Mouse (Mus musculus): ENCODE data around the gene Tbc1d10a.

Gene Tbc1d10a

DNA sequence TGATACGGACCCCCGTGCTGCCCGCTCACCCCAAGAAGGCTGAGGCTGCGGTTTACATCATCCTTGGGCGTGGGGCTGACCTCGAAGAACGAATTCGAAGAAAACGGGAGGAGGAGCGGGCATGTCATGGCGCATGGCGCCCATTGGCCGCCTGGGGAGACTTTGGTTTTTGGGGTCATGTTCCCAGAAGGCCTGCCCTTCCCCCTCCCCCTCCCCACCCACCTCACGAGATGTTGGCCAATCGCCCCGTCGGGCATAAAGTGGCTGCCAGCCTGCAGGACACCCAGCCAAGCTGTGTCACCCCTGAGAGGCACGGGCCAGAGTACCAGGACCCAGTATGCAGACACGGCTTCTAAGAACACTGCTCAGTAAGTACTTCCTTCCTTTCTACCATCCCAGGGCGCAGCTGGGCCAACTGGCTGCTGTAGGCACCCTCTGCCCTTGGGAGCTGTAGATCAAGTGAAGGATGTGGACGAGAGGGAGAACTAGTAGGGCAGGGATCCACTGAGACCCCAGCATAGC, 50.0 kb downstream of the Tbc1d10a start:
- peak in 1 of 2 experiments; percentile 44 for DNase-seq (ENCODE audit: low spot score in 2 of 2)

DNA sequence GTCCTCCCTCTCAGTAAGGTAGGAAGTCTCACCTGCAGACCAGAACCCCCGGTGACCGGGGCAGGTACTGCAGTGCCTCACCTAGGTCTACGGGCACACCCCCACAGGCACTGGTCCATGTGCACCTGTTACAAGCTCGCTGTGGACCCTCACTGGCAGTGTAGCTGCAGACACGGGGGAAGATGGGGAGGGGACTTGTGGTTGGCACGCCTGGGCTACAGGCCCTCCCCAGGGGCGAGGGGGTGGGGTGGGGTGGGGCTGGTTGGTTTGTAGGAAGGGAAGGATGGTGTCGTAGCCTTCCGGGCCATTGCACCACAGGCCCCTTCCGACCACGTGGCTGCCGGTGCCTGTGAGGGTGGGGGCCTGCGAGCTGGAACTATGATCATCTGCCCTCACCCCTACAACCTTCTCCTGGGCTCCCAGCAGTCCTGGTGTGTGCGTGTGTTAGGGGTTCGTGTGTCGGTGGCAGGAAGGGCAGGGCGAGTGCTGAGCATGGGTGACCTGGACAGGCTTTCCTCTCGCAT, 50.9 kb downstream of the Tbc1d10a start:
- DNase-seq (ENCODE audit: low spot score in 2 of 2), result peak in 1 of 2 experiments; percentile 57

DNA sequence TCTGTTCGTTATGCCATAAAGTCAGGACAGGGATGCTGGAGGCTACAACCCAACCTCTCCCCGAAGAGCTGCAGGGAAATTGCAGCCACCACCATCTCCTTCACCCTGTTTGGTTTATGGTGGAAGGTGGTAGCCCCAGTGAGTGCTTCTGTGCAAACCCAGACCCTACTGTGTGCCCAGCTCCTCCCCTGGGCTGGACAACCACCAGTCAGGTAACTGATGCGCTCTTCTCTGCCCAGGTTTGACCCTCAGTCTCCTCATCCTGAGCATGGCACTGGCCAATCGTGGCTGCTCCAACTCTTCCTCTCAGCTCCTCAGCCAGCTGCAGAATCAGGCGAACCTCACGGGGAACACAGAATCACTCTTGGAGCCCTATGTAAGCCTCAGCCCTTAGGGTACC, 51.6 kb downstream of the Tbc1d10a start:
- no peak for DNase-seq (ENCODE audit: low spot score in 2 of 2)

- no peak for DNase-seq (ENCODE audit: low spot score in 2 of 2)
Measured at GRCm38 (mm10) chr11:4239691-4240090, 53.1 kb downstream of the Tbc1d10a start.

- no peak for DNase-seq (ENCODE audit: low spot score in 2 of 2)
Measured at GRCm38 (mm10) chr11:4240151-4240550, 53.6 kb downstream of the Tbc1d10a start.

- no peak for DNase-seq (ENCODE audit: low spot score in 2 of 2)
Measured at GRCm38 (mm10) chr11:4241180-4241579, 54.6 kb downstream of the Tbc1d10a start.

DNA sequence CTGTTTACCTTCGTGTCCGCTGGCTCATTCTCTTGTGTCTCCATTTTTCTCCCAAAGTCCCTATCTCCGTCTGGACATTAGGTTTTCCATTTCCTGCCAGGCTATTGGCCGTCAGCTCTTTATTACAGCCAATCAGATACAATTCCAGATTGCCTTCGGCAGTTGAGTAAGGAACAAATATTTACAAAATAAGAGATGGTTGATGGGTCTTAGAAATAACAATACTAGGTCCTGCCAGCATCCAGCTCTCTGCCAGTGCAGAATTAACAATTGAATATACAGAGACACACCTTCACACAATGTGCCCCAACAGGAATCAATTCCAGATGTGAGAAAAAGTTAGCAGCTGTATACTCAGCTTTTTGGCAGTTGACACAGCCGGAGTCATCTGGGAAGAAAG, 59.5 kb downstream of the Tbc1d10a start:
- no peak for DNase-seq (ENCODE audit: low spot score in 2 of 2)

- no peak for DNase-seq (ENCODE audit: low spot score in 2 of 2)
Measured at GRCm38 (mm10) chr11:4246623-4247022, 60.0 kb downstream of the Tbc1d10a start.

DNA sequence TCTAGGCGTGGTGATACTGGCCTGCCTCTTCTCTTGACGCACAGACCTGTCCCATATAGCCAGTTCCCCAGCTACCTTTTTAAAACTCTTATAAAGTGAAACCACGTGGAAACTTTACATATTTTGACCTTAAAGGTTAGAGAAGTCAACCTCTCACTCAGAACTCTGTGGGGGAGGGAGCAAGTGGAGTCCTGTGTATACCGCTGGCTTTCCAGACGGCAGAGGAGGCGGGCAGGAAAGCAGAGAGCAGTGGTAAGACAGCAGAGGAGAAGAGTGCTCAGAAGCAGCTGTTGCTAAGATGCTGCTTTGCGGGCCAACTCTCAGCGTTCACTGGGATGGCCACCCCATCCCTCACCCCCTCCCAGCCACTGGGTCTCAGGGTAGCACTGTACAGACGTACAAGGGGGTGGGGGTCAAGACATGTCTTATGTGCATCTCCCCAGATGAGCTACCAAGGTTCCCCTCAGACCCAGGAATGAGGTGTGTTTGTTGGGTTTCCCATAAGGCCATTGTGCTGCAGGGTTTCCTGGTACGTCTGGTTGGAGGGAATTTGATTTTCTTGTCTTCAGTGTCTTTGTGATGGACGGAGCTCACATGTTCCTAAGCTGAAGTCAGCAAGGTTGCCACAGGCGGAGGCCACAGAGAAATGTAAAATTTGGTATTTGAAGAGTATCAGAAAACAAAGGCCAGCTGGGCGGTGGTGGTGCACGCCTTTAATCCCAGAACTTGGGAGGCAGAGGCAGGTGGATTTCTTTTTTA, 60.8 kb downstream of the Tbc1d10a start:
- DNase-seq (ENCODE audit: low spot score in 2 of 2), result no peak

DNA sequence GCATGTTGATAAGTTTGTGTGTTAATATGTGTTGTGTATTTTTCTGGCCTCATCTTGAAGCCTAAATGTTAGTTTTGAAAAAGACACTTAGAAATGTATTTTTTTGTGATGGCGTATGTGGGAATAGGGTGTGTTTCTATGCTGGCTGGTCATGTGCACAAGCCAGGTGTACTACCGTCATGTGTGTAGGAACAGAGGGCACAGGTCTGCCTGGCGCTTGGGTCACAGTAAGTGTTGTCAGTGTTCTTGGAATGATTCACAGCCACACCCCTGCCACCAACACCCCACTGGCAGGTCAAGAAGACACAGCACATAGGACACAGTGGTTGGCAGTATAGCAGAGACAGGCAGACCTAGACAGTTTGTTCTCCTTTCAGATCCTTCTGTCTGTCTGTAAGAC, 62.6 kb downstream of the Tbc1d10a start:
- no peak for DNase-seq (ENCODE audit: low spot score in 2 of 2)

GRCm38 (mm10) chr11:4250290-4250689, 63.7 kb downstream of the Tbc1d10a start:
- no peak for DNase-seq (ENCODE audit: low spot score in 2 of 2)

DNA sequence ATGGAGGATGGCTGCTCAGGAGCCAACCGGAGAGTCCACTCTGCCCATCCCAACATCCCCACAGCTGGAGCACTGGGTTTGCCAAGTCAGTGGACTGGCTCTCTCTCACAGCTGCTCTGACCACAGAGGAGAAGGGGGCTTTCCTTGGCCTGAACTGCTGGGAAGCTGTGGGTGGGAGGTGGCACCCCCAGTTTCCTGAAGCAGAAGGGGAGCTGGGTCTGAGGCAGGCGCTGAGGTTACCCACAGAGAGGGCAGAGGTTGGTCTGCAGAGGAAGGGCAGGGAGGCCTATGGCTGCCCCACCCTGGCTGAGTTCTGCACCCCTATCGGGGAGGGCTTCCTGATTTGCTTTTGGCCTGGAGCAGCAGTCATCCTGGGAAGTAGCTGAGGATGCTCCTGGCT, 64.8 kb downstream of the Tbc1d10a start:
- DNase-seq (ENCODE audit: low spot score in 2 of 2), result peak; percentile 50 to 77

DNA sequence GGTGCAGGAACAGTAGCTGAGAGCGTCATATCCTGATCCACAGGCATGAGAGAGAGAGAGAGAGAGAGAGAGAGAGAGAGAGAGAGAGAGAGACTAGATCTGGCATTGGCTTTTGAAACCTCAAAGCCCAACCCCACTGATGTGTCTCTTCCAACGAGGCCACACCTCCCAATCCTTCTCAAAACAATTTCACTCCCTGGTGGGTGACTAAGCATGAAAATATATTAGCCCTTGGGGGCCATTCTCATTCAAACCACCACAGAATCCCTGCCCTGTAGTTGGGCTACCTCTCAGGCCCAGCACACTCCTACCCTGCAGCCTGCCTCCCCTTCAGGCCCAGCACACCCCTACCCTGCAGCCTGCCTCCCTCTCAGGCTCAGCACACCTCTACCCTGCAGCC, 66.3 kb downstream of the Tbc1d10a start:
- no peak for DNase-seq (ENCODE audit: low spot score in 2 of 2)

GRCm38 (mm10) chr11:4256846-4257607, 70.4 kb downstream of the Tbc1d10a start, which contains the start of gene Lif:
Gene Lif (plus strand): TSS chr11:4257557.
- no peak for DNase-seq (ENCODE audit: low spot score in 2 of 2)

DNA sequence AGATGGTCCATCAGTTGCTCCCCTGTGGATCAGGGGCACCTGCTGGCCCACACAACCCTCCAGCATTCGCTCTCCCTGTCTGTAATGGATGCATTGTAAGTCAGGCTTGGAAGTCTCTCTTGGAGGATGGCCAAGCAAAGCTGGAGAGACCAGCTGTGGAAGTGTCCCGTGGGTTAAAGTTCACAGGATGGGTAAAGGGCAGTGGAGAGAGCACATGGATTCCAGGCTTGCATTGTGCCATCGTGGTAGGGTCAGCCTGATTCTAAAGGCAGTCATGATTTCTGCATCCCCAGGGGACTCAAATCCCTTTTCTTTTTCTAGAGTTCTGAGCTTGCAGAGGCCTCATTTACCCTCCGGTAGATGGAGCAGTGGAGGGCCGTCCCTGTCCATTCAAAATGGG, 71.2 kb downstream of the Tbc1d10a start:
- no peak for DNase-seq (ENCODE audit: low spot score in 2 of 2)

DNA sequence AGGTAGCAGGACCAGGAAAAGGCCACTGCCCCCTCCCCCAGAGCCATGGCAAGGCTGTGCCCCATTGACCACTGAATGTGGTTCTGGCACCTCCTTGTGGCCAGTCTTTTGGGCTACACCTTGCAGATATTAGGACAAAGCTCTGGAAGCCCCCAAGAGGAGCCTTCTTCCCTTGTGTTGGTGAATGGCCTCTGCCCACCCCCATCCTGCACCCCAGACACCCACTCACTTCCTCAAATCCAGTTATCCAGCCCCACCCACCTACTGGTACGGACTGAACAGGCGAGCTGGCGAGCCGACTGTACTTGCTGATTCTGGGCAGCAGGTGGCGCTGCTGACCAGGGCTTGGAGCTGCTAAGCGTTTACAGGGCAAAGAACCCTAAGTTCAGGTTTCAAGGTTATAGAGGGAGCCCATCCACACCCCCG, 72.1 kb downstream of the Tbc1d10a start:
- DNase-seq (ENCODE audit: low spot score in 2 of 2), result peak; percentile 78 to 86

DNA sequence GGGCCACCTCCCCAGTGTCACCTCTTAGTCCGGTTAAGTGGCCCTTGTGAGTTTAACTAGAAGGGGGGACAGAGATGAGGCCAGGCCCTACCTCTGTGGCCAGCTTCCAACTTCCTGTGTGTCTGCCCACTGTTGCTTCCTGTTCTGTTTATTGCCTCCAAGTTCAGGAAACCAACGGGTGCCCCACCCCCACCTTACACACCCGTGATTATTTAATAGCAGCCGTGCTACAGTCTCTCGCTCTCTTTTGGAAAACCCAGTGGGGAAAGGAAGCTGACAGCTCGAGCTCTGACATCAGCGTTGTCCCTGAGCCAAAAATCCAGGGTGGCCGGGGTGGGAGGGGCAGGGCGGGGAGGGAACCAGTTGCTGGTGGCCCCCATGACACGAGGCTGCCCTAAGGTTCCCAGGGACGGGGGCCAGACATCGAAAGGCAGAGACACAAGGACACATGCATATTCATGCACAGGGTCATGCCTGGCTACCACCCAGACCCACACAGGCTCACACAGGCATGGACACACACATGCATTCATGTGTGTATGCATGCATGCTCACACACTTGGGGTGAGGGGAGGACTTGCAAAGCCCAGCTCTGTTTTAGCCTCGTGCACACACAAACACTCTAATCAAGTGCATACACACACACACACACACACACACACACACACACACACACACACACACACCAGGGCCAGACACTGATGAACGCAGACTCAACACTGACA, 74.0 kb downstream of the Tbc1d10a start:
- peak in 1 of 2 experiments; percentile 27 for DNase-seq (ENCODE audit: low spot score in 2 of 2)

GRCm38 (mm10) chr11:4261188-4261494, 74.6 kb downstream of the Tbc1d10a start:
- DNase-seq (ENCODE audit: low spot score in 2 of 2), result peak; percentile 57 to 68

DNA sequence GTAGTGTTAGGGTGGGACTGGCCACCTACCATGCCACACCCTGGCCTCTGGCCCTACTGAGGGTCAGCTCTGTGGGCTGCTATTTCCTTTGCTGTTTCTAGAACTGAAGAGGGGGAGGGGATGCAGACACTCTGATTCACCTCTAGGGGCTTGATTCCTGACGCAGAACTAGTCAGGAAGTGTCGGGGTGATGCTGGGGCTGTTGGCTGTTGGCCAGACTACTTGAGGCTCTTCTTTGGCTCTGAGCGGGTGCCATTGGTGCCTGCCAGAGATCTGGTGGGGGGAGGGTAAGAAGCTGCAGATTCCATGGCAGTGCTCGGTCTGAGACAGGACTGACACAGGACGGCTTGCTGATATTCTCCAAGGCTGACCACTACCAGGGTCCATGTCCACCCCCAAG, 75.4 kb downstream of the Tbc1d10a start:
- peak; percentile 37 to 54 for DNase-seq (ENCODE audit: low spot score in 2 of 2)

- DNase-seq (ENCODE audit: low spot score in 2 of 2), result peak in 1 of 2 experiments; percentile 33
Measured at GRCm38 (mm10) chr11:4262847-4263246, 76.3 kb downstream of the Tbc1d10a start.

DNA sequence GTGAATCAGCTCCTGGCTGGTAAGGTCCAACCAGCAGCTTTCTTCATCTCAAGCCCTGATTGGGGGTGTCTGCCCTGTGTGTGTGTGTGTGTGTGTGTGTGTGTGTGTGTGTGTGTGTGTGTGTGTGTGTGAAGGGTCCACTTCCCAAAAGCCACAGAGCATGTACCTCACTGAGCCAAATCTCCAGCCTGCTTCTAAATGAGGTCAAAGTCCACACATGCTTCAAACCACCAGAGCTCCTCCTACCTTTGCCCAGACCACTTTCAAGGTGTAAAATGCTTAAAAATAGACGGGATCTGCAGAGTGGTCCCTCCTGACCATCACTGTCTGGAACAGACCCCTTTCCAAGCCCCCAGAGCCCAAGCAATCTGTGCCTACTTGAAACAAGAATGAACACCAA, 76.7 kb downstream of the Tbc1d10a start:
- no peak for DNase-seq (ENCODE audit: low spot score in 2 of 2)

DNA sequence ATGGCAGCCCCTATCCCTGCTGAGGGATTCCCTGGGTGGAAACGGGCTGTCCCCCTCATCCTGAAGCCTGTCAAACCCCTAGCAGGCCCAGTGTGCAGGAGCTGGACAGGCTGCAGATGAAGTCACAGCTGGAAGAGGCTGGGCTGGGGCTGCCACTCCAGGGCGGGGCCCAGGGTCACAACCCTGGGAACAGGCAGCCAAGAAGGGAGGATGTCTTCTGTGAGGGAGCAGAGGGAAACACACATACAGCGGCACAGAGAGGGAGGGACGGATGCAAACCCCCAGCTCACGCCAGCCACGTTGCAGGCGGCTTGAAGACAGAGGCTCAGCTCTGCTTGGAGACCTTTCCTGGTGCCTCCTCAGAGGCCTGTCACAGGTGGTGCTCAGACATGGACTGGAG, 77.5 kb downstream of the Tbc1d10a start:
- no peak for DNase-seq (ENCODE audit: low spot score in 2 of 2)

Data from natural killer cell, adult 2 months (primary cell).